Mouse (Mus musculus): ENCODE data around the gene Stx11.

GRCm38 (mm10) chr10:12917626-12918025 is 46.5 kb downstream of the Stx11 start:
- no peak for TF ChIP-seq POLR2A (IDR thresholded peaks at IDR 0.05; ENCODE audit: borderline replicate concordance, control insufficient read depth, low read depth, low read length)
- TF ChIP-seq CTCF (IDR thresholded peaks at IDR 0.05; ENCODE audit: control insufficient read depth, insufficient read depth, low read length), result no peak

Measured in bone marrow, adult 2 months (tissue).